Mouse (Mus musculus) hindbrain, embryonic 11.5 days (tissue): ENCODE results near the gene Wbp11. TPM values are rescaled to one million over a fixed set of nuclear protein-coding genes. Genes with fewer than 3 reads are reported as not detected.

ENCODE experiments used
- ATAC-seq: fragments of 200-750 bp; cut with Nextera tagmentation; 2 replicates; pipeline ENCODE4 v1.8.0; 2017; ENCODE audit warnings: mild to moderate bottlenecking, moderate TSS enrichment, moderate library complexity; ENCODE audit not compliant: low FRiP score
- DNase-seq: peaks from one replicate; pipeline ENCODE4 v3.0.0-alpha.2; 2015; ENCODE audit warnings: low spot score
- H3K27ac ChIP-seq: fragments of 300-500 bp; sonication (generic); 2 replicates; pipeline ENCODE4 v1.5.1; 2014; ENCODE audit warnings: mild to moderate bottlenecking, low read depth, low read length
- H3K27me3 ChIP-seq: fragments of 300-500 bp; sonication (generic); 2 replicates; pipeline ENCODE4 v1.6.1; 2014; ENCODE audit warnings: mild to moderate bottlenecking, low read length, moderate library complexity, mixed read lengths; ENCODE audit not compliant: control insufficient read depth, insufficient read depth
- H3K36me3 ChIP-seq: fragments of 300-500 bp; sonication (generic); 2 replicates; pipeline ENCODE4 v1.6.1; 2014; ENCODE audit warnings: mild to moderate bottlenecking, low read length, moderate library complexity, mixed read lengths; ENCODE audit not compliant: control insufficient read depth, insufficient read depth
- H3K4me1 ChIP-seq: fragments of 300-500 bp; sonication (generic); replicated peaks from 2 replicates; pipeline ENCODE4 v1.6.1; 2014; ENCODE audit warnings: low read length, mixed read lengths; ENCODE audit not compliant: control insufficient read depth, insufficient read depth
- H3K4me2 ChIP-seq: fragments of 300-500 bp; sonication (generic); replicated peaks from 2 replicates; pipeline ENCODE4 v1.6.1; 2014; ENCODE audit warnings: mild to moderate bottlenecking, low read depth, low read length
- H3K4me3 ChIP-seq: fragments of 300-500 bp; sonication (generic); 2 replicates; pipeline ENCODE4 v1.5.1; 2014; ENCODE audit warnings: low read depth, low read length
- H3K9ac ChIP-seq: fragments of 300-500 bp; sonication (generic); 2 replicates; pipeline ENCODE4 v1.6.1; 2014; ENCODE audit warnings: low read depth, low read length
- H3K9me3 ChIP-seq: fragments of 300-500 bp; sonication (generic); 2 replicates; pipeline ENCODE4 v1.6.1; 2016; ENCODE audit warnings: low read length; ENCODE audit not compliant: control insufficient read depth
- WGBS: fragments of 180-500 bp; shearing (Covaris S2); extraction: QIAGEN DNeasy Blood & Tissue Kit; methylation state at CpG from one replicate; pipeline ENCODE4 v1.1.7; 2014; 5-methylcytosine and 5-hydroxymethylcytosine counted together
- polyA plus RNA-seq: library from polyadenylated mRNA; unstranded; fragments of >200 nt; fragmentation: Nextera tagmentation; extraction: Ambion mirVana; gene quantifications from 2 replicates; pipeline ENCODE4 v1.2.1, GENCODE M21; 2014

Gene Wbp11
- polyA plus RNA-seq, 1 experiment from 2014 or later = 116 TPM

DNA sequence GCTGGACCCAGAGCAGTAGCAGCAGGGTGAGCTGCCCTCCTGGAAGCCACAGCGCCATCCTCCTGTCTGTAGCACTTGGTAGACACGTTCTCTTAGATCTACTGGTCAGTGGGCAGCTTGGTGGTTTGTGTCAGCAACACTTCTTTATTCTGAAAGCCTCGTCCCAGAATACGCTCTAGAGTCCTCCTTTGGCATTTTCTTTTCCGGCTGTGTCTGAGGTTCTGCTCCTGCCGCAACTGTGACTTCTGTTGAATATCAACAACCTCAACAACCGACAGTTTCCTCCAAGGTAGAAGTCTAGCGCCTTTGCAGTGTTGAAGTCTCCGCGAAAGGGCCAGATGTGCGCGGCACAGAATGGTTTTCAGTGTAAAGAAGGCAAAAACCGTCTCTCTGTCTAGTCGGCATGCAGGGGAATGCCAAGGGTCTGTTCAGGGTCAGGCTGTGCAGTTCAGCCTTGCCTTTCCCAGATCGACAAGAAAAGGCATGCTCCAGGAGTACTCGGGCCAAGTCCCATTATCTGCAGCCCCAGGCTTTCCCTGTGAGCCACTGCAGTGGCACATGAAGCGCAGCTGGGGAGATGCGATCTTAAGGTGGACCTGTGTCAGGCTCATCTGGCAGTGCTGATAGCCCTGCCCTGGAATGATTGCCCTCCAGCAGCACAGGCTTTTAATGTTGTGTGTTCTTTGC is 29.3 kb upstream of the Wbp11 start, which contains the start of gene Art4:
Gene Art4 (minus strand): TSS at position 548 of the 687 bp plus-strand sequence.
- WGBS = 80% methylated on average over 18 of the region's 18 CpGs
- H3K36me3 ChIP-seq = no peaks in the 10 kb centered on the region
- no peak within 1 kb of the TSS for H3K4me3 ChIP-seq
- H3K27ac ChIP-seq = no peak within 1 kb of the TSS
- H3K4me2 ChIP-seq = no peak within 1 kb of the TSS
- ATAC-seq (no peak), DNase-seq (peak; percentile 20)
- H3K27me3 ChIP-seq = no peaks in the 10 kb centered on the region
- no peaks in the 10 kb centered on the region for H3K4me1 ChIP-seq
- H3K9ac ChIP-seq = no peak within 1 kb of the TSS
- no peaks in the 10 kb centered on the region for H3K9me3 ChIP-seq

DNA sequence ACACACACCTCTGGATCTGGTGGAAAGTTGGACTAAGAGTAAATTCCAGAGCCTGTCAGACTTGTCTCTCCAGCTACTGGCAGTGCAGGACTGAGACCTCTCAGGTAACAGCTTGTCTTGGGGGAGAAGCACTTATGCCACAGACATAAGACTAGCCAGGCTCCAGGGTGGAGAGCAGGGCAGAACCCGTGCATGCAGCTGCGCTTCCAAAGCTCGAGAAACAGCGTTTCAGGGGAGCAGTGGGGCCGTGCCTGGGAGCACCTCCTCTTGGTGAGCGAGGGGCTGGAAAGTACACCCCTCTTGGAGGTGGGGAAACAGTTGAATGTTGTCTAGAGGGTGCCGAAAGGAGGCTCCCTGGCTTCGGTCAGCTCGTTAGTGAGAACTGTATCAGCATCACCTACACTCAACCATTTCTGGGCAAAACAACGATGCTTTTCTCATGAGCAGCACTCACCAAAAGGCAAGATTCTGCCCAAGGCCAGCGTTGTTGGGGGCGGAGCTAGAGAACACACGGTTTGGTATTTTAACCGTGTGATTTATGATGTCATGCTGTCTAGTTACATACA is 28.1 kb upstream of the Wbp11 start:
- H3K4me3 ChIP-seq = no peak overlapping the region
- no peak for ATAC-seq
- 69% methylated on average over 14 of the region's 14 CpGs for WGBS

DNA sequence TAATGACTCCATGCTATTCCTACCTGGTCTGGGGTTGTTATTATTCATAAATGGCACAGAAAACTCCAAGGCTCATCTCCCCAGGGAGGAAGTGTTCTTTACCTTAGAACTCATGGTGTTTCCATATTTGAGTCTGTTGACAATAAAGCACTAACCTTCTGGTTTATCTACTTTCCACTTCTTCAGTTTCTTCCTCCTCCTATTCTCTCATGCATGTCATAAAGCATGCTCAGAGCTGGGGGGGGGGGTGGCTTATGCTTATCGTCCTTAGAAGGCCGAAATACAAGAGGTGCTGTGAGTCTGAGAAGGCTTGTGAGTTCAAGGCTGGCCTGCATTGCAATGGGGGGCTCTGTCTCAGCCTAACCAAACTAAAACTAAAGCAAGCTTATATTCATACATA is 27.1 kb upstream of the Wbp11 start:
- Histone ChIP-seq H3K36me3 (no peaks in the 10 kb centered on the region), H3K9me3 (no peaks in the 10 kb centered on the region), H3K4me2 (no peak overlapping the region), H3K4me1 (no peaks in the 10 kb centered on the region), H3K4me3 (no peak overlapping the region), H3K27me3 (no peaks in the 10 kb centered on the region), H3K27ac (no peak overlapping the region), H3K9ac (no peak overlapping the region)
- ATAC-seq = no peak
- WGBS = 89% methylated on average over 2 of the region's 2 CpGs
- DNase-seq = no peak

More for the DNA sequence above, 28.1 kb upstream of the Wbp11 start:
- no peak for DNase-seq
- Histone ChIP-seq H3K4me1 (no peaks in the 10 kb centered on the region), H3K36me3 (no peaks in the 10 kb centered on the region), H3K4me2 (no peak overlapping the region), H3K9ac (no peak overlapping the region), H3K9me3 (no peaks in the 10 kb centered on the region), H3K27me3 (no peaks in the 10 kb centered on the region), H3K27ac (no peak overlapping the region)

DNA sequence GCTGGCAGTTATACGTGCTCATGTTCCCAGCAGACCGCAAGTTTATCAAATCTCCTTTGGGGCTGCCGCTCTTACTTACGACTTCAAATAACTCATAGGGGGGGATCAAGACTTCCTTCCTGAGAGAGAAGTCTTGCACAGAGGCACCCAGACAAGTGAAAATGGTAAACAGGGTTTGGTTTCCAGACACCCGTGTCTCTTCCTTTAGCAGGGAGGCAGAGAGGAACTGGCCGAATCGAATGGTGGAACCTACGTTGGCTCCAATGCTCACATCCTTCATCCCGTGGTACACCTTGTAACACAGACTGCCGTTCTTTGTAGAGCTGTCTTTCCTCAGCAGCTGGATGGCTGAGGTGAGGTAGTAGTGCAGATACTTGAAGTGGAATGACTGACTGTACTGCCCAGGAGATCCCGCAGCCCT is 26.3 kb upstream of the Wbp11 start:
- whole genome bisulfite sequencing = 88% methylated on average over 11 of the region's 11 CpGs
- Histone ChIP-seq H3K9me3 (no peaks in the 10 kb centered on the region), H3K4me3 (no peak overlapping the region), H3K4me2 (no peak overlapping the region), H3K27ac (no peak overlapping the region), H3K36me3 (no peaks in the 10 kb centered on the region), H3K9ac (no peak overlapping the region), H3K4me1 (no peaks in the 10 kb centered on the region), H3K27me3 (no peaks in the 10 kb centered on the region)
- ATAC-seq = no peak
- no peak for DNase-seq

DNA sequence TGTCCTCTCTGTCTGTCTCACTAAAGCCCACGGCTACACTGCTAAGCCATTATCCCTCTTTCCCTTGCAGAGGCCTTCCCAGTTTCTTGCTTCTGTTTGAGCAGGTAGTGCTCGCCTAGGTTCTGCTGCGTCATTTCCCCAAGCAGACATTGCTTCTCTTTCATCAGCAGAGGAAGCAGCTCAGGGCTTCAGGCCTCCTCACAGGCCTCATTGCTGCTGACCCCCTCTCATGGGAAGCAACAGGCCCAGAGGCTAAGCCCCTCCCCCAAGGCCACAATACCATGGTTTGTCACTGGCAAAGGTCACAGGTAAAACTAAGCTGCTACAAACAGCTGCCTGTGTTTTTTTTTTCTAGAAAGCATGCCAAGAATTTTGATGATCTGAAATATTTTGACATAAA is 24.7 kb upstream of the Wbp11 start:
- Histone ChIP-seq H3K27me3 (no peaks in the 10 kb centered on the region), H3K4me3 (no peak overlapping the region), H3K4me1 (no peaks in the 10 kb centered on the region), H3K9ac (no peak overlapping the region), H3K9me3 (no peaks in the 10 kb centered on the region), H3K36me3 (no peaks in the 10 kb centered on the region), H3K27ac (no peak overlapping the region), H3K4me2 (no peak overlapping the region)
- 69% methylated on average over 3 of the region's 3 CpGs for WGBS
- DNase-seq = peak; percentile 33
- ATAC-seq = no peak

DNA sequence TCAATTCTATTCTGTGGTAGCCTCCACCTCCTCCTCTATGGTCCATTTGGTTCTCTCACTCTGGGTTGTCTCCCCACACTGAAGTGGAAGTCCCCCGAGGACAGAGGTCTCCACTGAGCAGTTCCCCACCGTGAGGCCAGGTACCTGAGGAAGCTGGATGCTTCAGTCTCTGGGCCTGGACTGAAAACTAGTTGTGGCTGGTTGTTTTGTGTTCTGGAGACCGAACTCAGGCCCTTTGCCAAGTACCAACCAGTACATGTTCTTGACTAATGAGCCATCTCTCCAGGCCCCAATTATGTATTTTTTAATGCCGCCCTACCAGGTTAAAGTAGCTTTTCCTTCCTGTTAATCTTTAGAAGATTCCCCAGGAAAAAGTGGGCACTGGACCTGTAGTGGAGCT is 24.3 kb upstream of the Wbp11 start:
- Histone ChIP-seq H3K4me3 (no peak overlapping the region), H3K9me3 (no peaks in the 10 kb centered on the region), H3K36me3 (no peaks in the 10 kb centered on the region), H3K27me3 (no peaks in the 10 kb centered on the region), H3K9ac (no peak overlapping the region), H3K4me2 (no peak overlapping the region), H3K27ac (no peak overlapping the region), H3K4me1 (no peaks in the 10 kb centered on the region)
- no peak for DNase-seq
- 89% methylated on average over 4 of the region's 4 CpGs for WGBS
- ATAC-seq = no peak

DNA sequence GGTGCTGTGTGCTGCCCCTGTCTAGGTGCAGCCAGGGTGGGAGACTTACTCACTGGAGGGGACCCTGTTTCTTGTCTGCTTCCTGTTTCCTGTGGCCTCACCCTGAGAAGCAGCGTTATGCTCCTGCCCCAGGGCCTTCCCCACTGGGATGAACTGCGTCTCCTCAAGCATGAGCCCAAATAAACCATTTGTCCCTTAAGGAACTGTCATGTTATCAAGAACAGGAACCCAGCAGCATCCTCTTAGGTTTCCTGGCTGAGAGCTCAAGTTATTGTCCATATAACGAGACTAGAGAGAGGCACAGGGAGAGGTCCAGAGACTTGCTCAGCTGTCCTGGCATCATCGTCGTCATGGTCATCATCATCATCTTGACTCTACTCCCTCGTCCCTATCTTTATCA is 22.2 kb upstream of the Wbp11 start:
- Histone ChIP-seq H3K36me3 (no peaks in the 10 kb centered on the region), H3K4me1 (no peaks in the 10 kb centered on the region), H3K4me2 (no peak overlapping the region), H3K27ac (no peak overlapping the region), H3K9ac (no peak overlapping the region), H3K4me3 (no peak overlapping the region), H3K27me3 (no peaks in the 10 kb centered on the region), H3K9me3 (no peaks in the 10 kb centered on the region)
- DNase-seq (no peak), ATAC-seq (no peak)
- WGBS = 83% methylated on average over 6 of the region's 6 CpGs

DNA sequence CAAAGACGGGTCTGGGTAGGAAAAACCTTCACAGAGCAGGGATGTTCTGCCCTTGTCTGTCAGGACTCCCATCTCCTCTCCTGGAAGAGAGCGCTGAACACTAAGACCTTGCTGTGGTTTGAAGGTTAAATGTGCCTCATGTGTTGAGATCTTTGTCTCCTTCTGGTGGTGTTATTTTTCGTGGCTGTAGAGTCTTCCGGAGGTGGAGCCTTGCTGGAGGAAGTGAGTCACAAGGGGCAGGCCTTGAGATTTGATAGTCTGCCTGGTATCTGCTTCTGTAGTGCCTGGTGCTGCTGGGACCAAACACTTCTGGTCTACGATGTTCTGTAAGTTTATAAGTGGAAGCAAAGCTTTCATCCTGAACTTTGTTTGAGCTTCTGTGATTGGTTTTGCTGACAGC is 20.9 kb upstream of the Wbp11 start:
- no peak for ATAC-seq
- Histone ChIP-seq H3K27ac (no peak overlapping the region), H3K4me2 (no peak overlapping the region), H3K36me3 (no peaks in the 10 kb centered on the region), H3K9me3 (no peaks in the 10 kb centered on the region), H3K27me3 (no peaks in the 10 kb centered on the region), H3K9ac (no peak overlapping the region), H3K4me1 (no peaks in the 10 kb centered on the region), H3K4me3 (no peak overlapping the region)
- WGBS = 87% methylated on average over 5 of the region's 5 CpGs
- DNase-seq = no peak

DNA sequence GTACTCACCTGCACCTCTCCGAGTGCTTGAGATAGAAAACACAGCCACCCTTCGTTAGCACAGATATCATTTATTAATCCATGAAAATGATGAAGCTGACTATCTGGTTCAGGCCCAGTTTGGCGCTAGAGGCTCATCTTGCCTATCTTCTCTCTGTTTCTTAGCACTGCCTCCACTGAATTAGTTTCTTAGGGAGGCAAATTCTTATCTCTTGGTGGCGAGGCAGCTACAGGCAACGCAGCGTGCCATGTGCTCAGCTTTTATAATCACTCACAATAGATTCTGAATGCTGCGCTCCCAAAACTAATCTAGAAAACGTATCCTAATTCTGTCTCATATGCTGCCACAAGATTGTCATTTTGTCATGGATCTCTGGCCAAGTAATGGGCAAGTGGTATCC is 20.4 kb upstream of the Wbp11 start:
- Histone ChIP-seq H3K36me3 (no peaks in the 10 kb centered on the region), H3K27ac (no peak overlapping the region), H3K27me3 (no peaks in the 10 kb centered on the region), H3K4me3 (no peak overlapping the region), H3K9ac (no peak overlapping the region), H3K4me1 (no peaks in the 10 kb centered on the region), H3K4me2 (no peak overlapping the region), H3K9me3 (no peaks in the 10 kb centered on the region)
- 88% methylated on average over 8 of the region's 8 CpGs for WGBS
- DNase-seq (no peak), ATAC-seq (no peak)
